Mouse (Mus musculus) MEL (cell line): ENCODE data around the gene Pgap3.

Experiments used
- BHLHE40 ChIP-seq: IDR thresholded peaks from 2 replicates; pipeline ENCODE4 v1.6.1; 2012; ENCODE audit warnings: low read depth, mild to moderate bottlenecking, inconsistent platforms, low read length, improper control_type of control experiment, borderline replicate concordance
- CHD2 ChIP-seq: IDR thresholded peaks from 2 replicates; pipeline ENCODE4 v1.6.1; 2011; ENCODE audit warnings: low read length, improper control_type of control experiment
- MAX ChIP-seq: IDR thresholded peaks from 2 replicates; pipeline ENCODE4 v1.6.1; 2011; ENCODE audit warnings: low read length, improper control_type of control experiment
- ZC3H11A ChIP-seq: IDR thresholded peaks from 2 replicates; pipeline ENCODE4 v1.6.1; 2012; ENCODE audit warnings: low read depth, mild to moderate bottlenecking, inconsistent platforms, low read length, improper control_type of control experiment

DNA sequence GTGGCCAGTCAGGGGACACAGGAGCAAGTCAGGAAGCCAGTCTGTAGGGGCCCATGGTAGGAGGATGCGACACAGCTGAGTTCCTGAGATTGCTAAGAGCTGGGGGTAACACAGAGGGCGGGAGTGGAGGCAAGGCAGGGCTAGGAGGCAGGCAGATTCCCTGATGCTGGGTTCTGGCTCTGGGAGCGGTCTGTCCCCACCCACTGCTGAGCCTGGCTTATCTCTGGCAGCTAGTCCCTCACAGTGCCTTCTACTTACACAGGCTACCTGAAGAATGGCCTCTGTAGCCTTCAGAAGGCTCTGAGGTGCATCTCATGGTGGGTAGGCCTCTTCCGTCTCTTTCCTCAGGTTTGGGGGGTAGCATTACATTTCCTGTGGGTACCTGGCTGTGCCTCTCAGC is 7.6 kb downstream of the Pgap3 start:
- TF ChIP-seq BHLHE40 (no peak), MAX (no peak), ZC3H11A (no peak), CHD2 (no peak)
